Mouse (Mus musculus): ENCODE results near the gene Pten. TPM values are rescaled to one million over a fixed set of nuclear protein-coding genes. Genes with fewer than 3 reads are reported as not detected.

The Pten gene
- polyA plus RNA-seq, 1 experiment from 2014 or later = 21.3 TPM

- H3K9me3 ChIP-seq (ENCODE audit: control insufficient read depth, low read depth, low read length) = no peaks in the 10 kb centered on the region
- H3K4me3 ChIP-seq (ENCODE audit: low read depth, low read length) = no peak overlapping the region
- no peaks in the 10 kb centered on the region for H3K4me1 ChIP-seq (ENCODE audit: control insufficient read depth, insufficient read depth, low read length)
- no peak overlapping the region for H3K27ac ChIP-seq (ENCODE audit: low read length)
- WGBS = 76% methylated on average over 3 of the region's 3 CpGs
- H3K27me3 ChIP-seq (ENCODE audit: control insufficient read depth, insufficient read depth, low read length) = no peaks in the 10 kb centered on the region
- H3K36me3 ChIP-seq (ENCODE audit: control insufficient read depth, insufficient read depth, low read length) = no peaks in the 10 kb centered on the region
- ATAC-seq (ENCODE audit: insufficient number of reproducible peaks, insufficient read depth, low FRiP score, low read depth) = no peak
- no peak overlapping the region for H3K9ac ChIP-seq (replicated peaks; ENCODE audit: low read depth, low read length)
- H3K4me2 ChIP-seq (replicated peaks; ENCODE audit: low read depth, low read length) = no peak overlapping the region
These were observed 90.7 kb downstream of the Pten start for GRCm38 (mm10) chr19:32848041-32848440.

- Histone ChIP-seq H3K27ac (ENCODE audit: low read length) (no peak overlapping the region), H3K9me3 (ENCODE audit: control insufficient read depth, low read depth, low read length) (no peaks in the 10 kb centered on the region), H3K9ac (replicated peaks; ENCODE audit: low read depth, low read length) (no peak overlapping the region), H3K27me3 (ENCODE audit: control insufficient read depth, insufficient read depth, low read length) (no peaks in the 10 kb centered on the region), H3K4me3 (ENCODE audit: low read depth, low read length) (no peak overlapping the region), H3K4me2 (replicated peaks; ENCODE audit: low read depth, low read length) (no peak overlapping the region), H3K36me3 (ENCODE audit: control insufficient read depth, insufficient read depth, low read length) (no peaks in the 10 kb centered on the region), H3K4me1 (ENCODE audit: control insufficient read depth, insufficient read depth, low read length) (no peaks in the 10 kb centered on the region)
- no peak for ATAC-seq (ENCODE audit: insufficient number of reproducible peaks, insufficient read depth, low FRiP score, low read depth)
- WGBS = 72% methylated on average over 3 of the region's 3 CpGs
These were observed 95.0 kb downstream of the Pten start for GRCm38 (mm10) chr19:32852306-32852705.

DNA sequence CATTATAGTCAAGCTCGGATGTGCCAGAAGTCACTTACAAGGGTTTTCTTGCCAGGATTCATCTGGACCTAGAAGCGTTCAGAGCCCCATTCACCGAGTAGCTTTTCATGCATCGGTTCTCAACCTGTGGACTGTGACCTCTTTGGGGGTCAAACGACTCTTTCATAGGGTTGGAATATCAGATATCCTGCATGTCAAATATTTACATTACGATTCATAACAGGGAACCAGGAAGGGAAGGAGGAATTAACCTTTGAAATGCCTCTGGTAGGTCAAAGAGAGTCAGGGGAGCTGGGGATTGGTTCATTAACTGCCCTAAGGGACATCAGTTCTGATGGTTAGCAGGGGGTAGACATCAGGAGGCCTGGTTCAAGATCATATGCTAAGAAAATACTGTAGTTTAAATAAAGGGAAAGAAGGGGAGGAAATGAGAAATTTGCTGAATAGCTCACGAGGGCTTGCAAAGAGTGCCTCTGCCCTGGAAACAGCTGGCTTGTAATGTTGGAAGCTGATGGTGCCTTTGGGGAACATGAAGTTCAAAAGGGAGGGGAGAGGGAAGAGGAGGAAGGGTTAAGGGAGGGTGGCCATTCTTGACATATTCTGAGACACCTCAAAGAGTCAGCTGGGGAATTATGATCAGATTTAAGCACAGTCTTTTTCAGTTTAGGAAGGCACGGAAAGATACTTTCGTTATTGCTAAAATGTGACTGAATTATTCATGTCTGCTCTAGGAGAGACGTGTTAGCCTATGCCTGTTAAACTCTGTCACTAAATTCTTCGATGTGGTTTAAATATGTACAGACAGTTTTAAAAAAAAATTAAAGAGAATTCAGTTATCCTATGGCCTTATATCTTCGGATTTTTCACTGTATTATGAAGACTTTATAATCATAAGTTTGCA is 104.6 kb downstream of the Pten start:
- Histone ChIP-seq H3K27me3 (ENCODE audit: control insufficient read depth, insufficient read depth, low read length) (no peaks in the 10 kb centered on the region), H3K27ac (ENCODE audit: low read length) (no peak overlapping the region), H3K4me3 (ENCODE audit: low read depth, low read length) (no peak overlapping the region), H3K9me3 (ENCODE audit: control insufficient read depth, low read depth, low read length) (no peaks in the 10 kb centered on the region), H3K4me2 (replicated peaks; ENCODE audit: low read depth, low read length) (no peak overlapping the region), H3K4me1 (ENCODE audit: control insufficient read depth, insufficient read depth, low read length) (peaks cover 5% of the 10 kb centered on the region; the same call in 1 of the 2 replicates), H3K36me3 (ENCODE audit: control insufficient read depth, insufficient read depth, low read length) (no peaks in the 10 kb centered on the region), H3K9ac (replicated peaks; ENCODE audit: low read depth, low read length) (no peak overlapping the region)
- ATAC-seq (ENCODE audit: insufficient number of reproducible peaks, insufficient read depth, low FRiP score, low read depth) = no peak
- 42% methylated on average over 12 of the region's 12 CpGs for WGBS

- WGBS = 16% methylated on average over 13 of the region's 13 CpGs
- Histone ChIP-seq H3K27me3 (ENCODE audit: control insufficient read depth, insufficient read depth, low read length) (no peaks in the 10 kb centered on the region), H3K27ac (ENCODE audit: low read length) (no peak overlapping the region), H3K9ac (replicated peaks; ENCODE audit: low read depth, low read length) (no peak overlapping the region), H3K9me3 (ENCODE audit: control insufficient read depth, low read depth, low read length) (no peaks in the 10 kb centered on the region), H3K4me2 (replicated peaks; ENCODE audit: low read depth, low read length) (peak overlapping the region; percentile 17; the same call in 1 of the 2 replicates), H3K4me3 (ENCODE audit: low read depth, low read length) (no peak overlapping the region), H3K36me3 (ENCODE audit: control insufficient read depth, insufficient read depth, low read length) (no peaks in the 10 kb centered on the region), H3K4me1 (ENCODE audit: control insufficient read depth, insufficient read depth, low read length) (peaks cover 6% of the 10 kb centered on the region; the same call in 1 of the 2 replicates)
- ATAC-seq (ENCODE audit: insufficient number of reproducible peaks, insufficient read depth, low FRiP score, low read depth) = no peak
These were observed 109.5 kb downstream of the Pten start for GRCm38 (mm10) chr19:32866765-32867164.

DNA sequence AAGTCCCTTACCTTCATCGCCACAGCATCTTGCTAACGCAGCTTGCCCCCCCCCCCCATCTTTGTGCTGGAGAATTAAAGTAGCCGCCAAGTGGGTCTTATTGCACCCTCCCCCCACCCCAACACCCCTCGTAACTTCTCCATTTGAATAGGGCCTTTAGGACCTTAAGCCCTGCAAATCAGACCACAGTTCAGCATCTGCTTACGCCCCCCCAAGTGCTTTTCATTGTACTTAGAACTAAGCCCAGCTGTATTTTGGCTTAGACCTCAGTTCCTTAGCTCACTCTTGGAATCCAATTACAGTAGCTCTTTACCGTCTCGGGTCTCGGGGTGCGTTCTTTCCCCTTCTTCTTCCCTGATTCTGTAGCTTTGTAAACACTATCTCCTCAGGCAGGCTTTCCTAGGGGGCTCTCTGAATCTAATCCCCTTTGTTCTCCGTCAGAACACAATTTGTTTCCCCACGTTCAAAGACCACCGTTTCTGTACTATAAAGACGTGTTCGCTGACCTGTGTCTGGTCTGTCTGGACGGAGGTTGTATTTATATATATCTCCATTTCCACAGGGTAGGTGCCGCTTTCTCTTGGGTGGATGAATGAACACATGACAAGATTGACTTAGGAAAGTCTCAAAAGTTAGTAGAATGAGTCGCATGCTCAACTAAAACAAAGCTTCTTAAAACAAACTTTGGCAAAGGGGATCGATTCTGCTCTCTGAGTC is 110.0 kb downstream of the Pten start:
- Histone ChIP-seq H3K4me2 (replicated peaks; ENCODE audit: low read depth, low read length) (peak overlapping the region; percentile 17; the same call in 1 of the 2 replicates), H3K9me3 (ENCODE audit: control insufficient read depth, low read depth, low read length) (no peaks in the 10 kb centered on the region), H3K9ac (replicated peaks; ENCODE audit: low read depth, low read length) (no peak overlapping the region), H3K4me3 (ENCODE audit: low read depth, low read length) (no peak overlapping the region), H3K27ac (ENCODE audit: low read length) (no peak overlapping the region), H3K4me1 (ENCODE audit: control insufficient read depth, insufficient read depth, low read length) (0 out of 2 replicates have a peak, but pooled peaks cover 2% of the 10 kb centered on the region), H3K36me3 (ENCODE audit: control insufficient read depth, insufficient read depth, low read length) (no peaks in the 10 kb centered on the region), H3K27me3 (ENCODE audit: control insufficient read depth, insufficient read depth, low read length) (no peaks in the 10 kb centered on the region)
- no peak for ATAC-seq (ENCODE audit: insufficient number of reproducible peaks, insufficient read depth, low FRiP score, low read depth)
- WGBS = 10% methylated on average over 18 of the region's 18 CpGs

- H3K4me2 ChIP-seq (replicated peaks; ENCODE audit: low read depth, low read length) = no peak overlapping the region
- no peaks in the 10 kb centered on the region for H3K27me3 ChIP-seq (ENCODE audit: control insufficient read depth, insufficient read depth, low read length)
- H3K27ac ChIP-seq (ENCODE audit: low read length) = no peak overlapping the region
- ATAC-seq (ENCODE audit: insufficient number of reproducible peaks, insufficient read depth, low FRiP score, low read depth) = no peak
- no peak overlapping the region for H3K9ac ChIP-seq (replicated peaks; ENCODE audit: low read depth, low read length)
- H3K4me1 ChIP-seq (ENCODE audit: control insufficient read depth, insufficient read depth, low read length) = 0 out of 2 replicates have a peak, but pooled peaks cover 2% of the 10 kb centered on the region
- WGBS = 64% methylated on average over 5 of the region's 5 CpGs
- H3K9me3 ChIP-seq (ENCODE audit: control insufficient read depth, low read depth, low read length) = no peaks in the 10 kb centered on the region
- no peaks in the 10 kb centered on the region for H3K36me3 ChIP-seq (ENCODE audit: control insufficient read depth, insufficient read depth, low read length)
- no peak overlapping the region for H3K4me3 ChIP-seq (ENCODE audit: low read depth, low read length)
These were observed 111.3 kb downstream of the Pten start for GRCm38 (mm10) chr19:32868560-32868959.

GRCm38 (mm10) chr19:32869053-32869680 is 111.9 kb downstream of the Pten start:
- Histone ChIP-seq H3K4me1 (ENCODE audit: control insufficient read depth, insufficient read depth, low read length) (0 out of 2 replicates have a peak, but pooled peaks cover 2% of the 10 kb centered on the region), H3K4me2 (replicated peaks; ENCODE audit: low read depth, low read length) (no peak overlapping the region), H3K9ac (replicated peaks; ENCODE audit: low read depth, low read length) (no peak overlapping the region), H3K27ac (ENCODE audit: low read length) (no peak overlapping the region), H3K27me3 (ENCODE audit: control insufficient read depth, insufficient read depth, low read length) (no peaks in the 10 kb centered on the region), H3K36me3 (ENCODE audit: control insufficient read depth, insufficient read depth, low read length) (no peaks in the 10 kb centered on the region), H3K4me3 (ENCODE audit: low read depth, low read length) (no peak overlapping the region), H3K9me3 (ENCODE audit: control insufficient read depth, low read depth, low read length) (no peaks in the 10 kb centered on the region)
- no peak for ATAC-seq (ENCODE audit: insufficient number of reproducible peaks, insufficient read depth, low FRiP score, low read depth)
- whole genome bisulfite sequencing = 46% methylated on average over 10 of the region's 10 CpGs

GRCm38 (mm10) chr19:32873904-32874637 is 116.8 kb downstream of the Pten start:
- Histone ChIP-seq H3K4me2 (replicated peaks; ENCODE audit: low read depth, low read length) (no peak overlapping the region), H3K27ac (ENCODE audit: low read length) (no peak overlapping the region), H3K9ac (replicated peaks; ENCODE audit: low read depth, low read length) (no peak overlapping the region), H3K36me3 (ENCODE audit: control insufficient read depth, insufficient read depth, low read length) (no peaks in the 10 kb centered on the region), H3K9me3 (ENCODE audit: control insufficient read depth, low read depth, low read length) (no peaks in the 10 kb centered on the region), H3K27me3 (ENCODE audit: control insufficient read depth, insufficient read depth, low read length) (no peaks in the 10 kb centered on the region), H3K4me1 (ENCODE audit: control insufficient read depth, insufficient read depth, low read length) (no peaks in the 10 kb centered on the region), H3K4me3 (ENCODE audit: low read depth, low read length) (no peak overlapping the region)
- WGBS = 73% methylated on average over 7 of the region's 7 CpGs
- ATAC-seq (ENCODE audit: insufficient number of reproducible peaks, insufficient read depth, low FRiP score, low read depth) = no peak

Data from stomach, embryonic 14.5 days (tissue).